Mouse (Mus musculus) liver, adult 2 months (tissue): ENCODE results near the gene Frem1.

Experiments
- CTCF ChIP-seq: fragments of 200-500 bp; IDR thresholded peaks from 2 replicates; pipeline ENCODE4 v1.5.1; 2011; ENCODE audit warnings: low read depth, low read length, control low read depth
- POLR2A ChIP-seq: fragments of 200-500 bp; IDR thresholded peaks from 2 replicates; pipeline ENCODE4 v1.6.1; 2011; ENCODE audit warnings: low read length, control low read depth; ENCODE audit not compliant: insufficient read depth; ENCODE audit errors: extremely low read depth

- TF ChIP-seq POLR2A = no peak
- TF ChIP-seq CTCF = no peak
Measured at GRCm38 (mm10) chr4:82914601-82915143, 137.5 kb downstream of the Frem1 start.
